Mouse (Mus musculus): Measurements from ENCODE around the gene Zfp629. TPM values are rescaled to one million over a fixed set of nuclear protein-coding genes. Genes with fewer than 3 reads are reported as not detected.

Gene Zfp629
- polyA plus RNA-seq, 1 experiment from 2014 or later, result 26.1 TPM

GRCm38 (mm10) chr7:127614511-127614890 lies 1.1 kb downstream of the Zfp629 start:
- Histone ChIP-seq H3K36me3 (peaks cover 35% of the 10 kb centered on the region), H3K9me3 (peaks cover 6% of the 10 kb centered on the region; the same call in 1 of the 2 replicates), H3K9ac (replicated peaks) (peak overlapping the region; percentile 95), H3K4me3 (replicated peaks) (peak overlapping the region; percentile 100), H3K27me3 (no peaks in the 10 kb centered on the region), H3K4me2 (peak overlapping the region; percentile 77), H3K4me1 (replicated peaks) (peaks cover 15% of the 10 kb centered on the region), H3K27ac (peak overlapping the region; percentile 87)
- 0 out of 2 replicates have a peak, but pooled peaks have one; percentile 2 for ATAC-seq (ENCODE audit: insufficient number of reproducible peaks, insufficient read depth, low FRiP score, low TSS enrichment, low read depth)
- WGBS, result under 1% methylated on average over 44 of the region's 44 CpGs

DNA sequence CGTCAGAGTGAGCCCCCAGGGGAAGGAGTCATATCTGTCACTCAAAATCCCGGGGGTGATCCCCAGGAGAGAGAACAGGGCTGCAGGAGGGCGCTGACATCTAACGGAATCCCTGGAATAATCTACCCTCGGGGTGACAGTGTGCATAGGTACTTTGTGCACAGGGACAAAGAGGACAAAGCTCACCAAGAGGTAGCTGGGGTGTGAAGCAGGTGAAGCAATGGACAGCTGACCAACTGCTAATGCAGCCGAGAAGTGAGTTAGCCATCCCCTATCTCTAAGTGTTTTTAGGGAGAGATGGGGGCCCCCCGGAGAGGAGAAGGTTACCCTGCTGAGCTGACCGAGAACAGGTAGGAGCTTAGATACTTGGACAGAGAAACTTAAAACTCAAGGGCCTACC lies 1.5 kb downstream of the Zfp629 start:
- Histone ChIP-seq H3K36me3 (peaks cover 39% of the 10 kb centered on the region), H3K4me3 (replicated peaks) (peak overlapping the region; percentile 100), H3K4me1 (replicated peaks) (peaks cover 15% of the 10 kb centered on the region), H3K9ac (replicated peaks) (peak overlapping the region; percentile 95), H3K27me3 (no peaks in the 10 kb centered on the region), H3K27ac (peak overlapping the region; percentile 87), H3K9me3 (peaks cover 6% of the 10 kb centered on the region; the same call in 1 of the 2 replicates), H3K4me2 (peak overlapping the region; percentile 77)
- ATAC-seq (ENCODE audit: insufficient number of reproducible peaks, insufficient read depth, low FRiP score, low TSS enrichment, low read depth), result no peak
- WGBS, result 25% methylated on average over 8 of the region's 8 CpGs

GRCm38 (mm10) chr7:127613501-127613900 lies 2.1 kb downstream of the Zfp629 start:
- Histone ChIP-seq H3K4me3 (replicated peaks) (peak overlapping the region; percentile 100), H3K27ac (0 out of 2 replicates have a peak overlapping the region, but pooled peaks have one; percentile 4), H3K4me1 (replicated peaks) (peaks cover 15% of the 10 kb centered on the region), H3K9ac (replicated peaks) (peak overlapping the region; percentile 95; the same call in 1 of the 2 replicates), H3K36me3 (peaks cover 45% of the 10 kb centered on the region), H3K27me3 (no peaks in the 10 kb centered on the region), H3K9me3 (peaks cover 6% of the 10 kb centered on the region; the same call in 1 of the 2 replicates), H3K4me2 (peak overlapping the region; percentile 77)
- 86% methylated on average over 8 of the region's 8 CpGs for WGBS
- no peak for ATAC-seq (ENCODE audit: insufficient number of reproducible peaks, insufficient read depth, low FRiP score, low TSS enrichment, low read depth)

DNA sequence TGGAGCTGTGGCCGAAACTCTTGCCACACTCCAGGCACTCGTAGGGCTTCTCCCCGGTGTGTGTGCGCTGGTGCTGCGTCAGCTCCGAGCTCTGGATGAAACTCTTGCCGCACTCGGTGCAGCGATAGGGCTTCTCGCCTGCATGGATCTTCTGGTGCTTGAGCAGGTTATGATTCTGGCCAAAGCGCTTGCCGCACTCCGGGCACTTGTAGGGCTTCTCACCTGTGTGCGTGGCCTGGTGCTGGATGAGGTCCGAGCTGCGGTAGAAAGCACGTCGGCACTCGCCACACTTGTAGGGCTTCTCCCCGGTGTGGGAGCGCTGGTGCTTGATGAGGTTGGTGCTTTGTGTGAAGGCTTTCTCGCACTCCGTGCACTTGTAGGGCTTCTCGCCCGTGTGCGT lies 4.0 kb downstream of the Zfp629 start:
- Histone ChIP-seq H3K27ac (no peak overlapping the region), H3K4me1 (replicated peaks) (peaks cover 15% of the 10 kb centered on the region), H3K9me3 (peaks cover 6% of the 10 kb centered on the region; the same call in 1 of the 2 replicates), H3K27me3 (no peaks in the 10 kb centered on the region), H3K4me2 (no peak overlapping the region), H3K4me3 (replicated peaks) (no peak overlapping the region), H3K9ac (replicated peaks) (no peak overlapping the region), H3K36me3 (peaks cover 65% of the 10 kb centered on the region)
- ATAC-seq (ENCODE audit: insufficient number of reproducible peaks, insufficient read depth, low FRiP score, low TSS enrichment, low read depth), result no peak
- 97% methylated on average over 26 of the region's 26 CpGs for WGBS

DNA sequence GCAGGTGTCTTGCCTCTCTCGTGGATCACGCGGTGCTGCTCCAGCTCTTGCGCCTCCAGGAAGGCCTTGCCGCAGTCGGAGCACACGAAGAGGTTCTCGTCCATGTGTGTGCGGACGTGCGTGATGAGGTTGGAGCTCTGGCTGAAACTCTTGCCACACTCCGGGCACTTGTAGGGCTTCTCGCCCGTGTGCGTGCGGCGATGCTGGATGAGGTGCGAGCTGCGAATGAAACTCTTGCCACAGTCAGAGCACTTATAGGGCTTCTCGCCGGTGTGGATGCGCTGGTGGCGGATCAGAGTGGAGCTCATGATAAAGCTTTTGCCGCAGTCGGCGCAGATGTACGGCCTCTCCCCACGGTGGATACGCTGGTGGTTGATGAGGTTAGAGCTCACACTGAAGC lies 4.6 kb downstream of the Zfp629 start:
- no peak for ATAC-seq (ENCODE audit: insufficient number of reproducible peaks, insufficient read depth, low FRiP score, low TSS enrichment, low read depth)
- no peak overlapping the region for H3K4me3 ChIP-seq (replicated peaks)
- H3K4me2 ChIP-seq, result no peak overlapping the region
- H3K9me3 ChIP-seq, result peaks cover 6% of the 10 kb centered on the region; the same call in 1 of the 2 replicates
- peaks cover 15% of the 10 kb centered on the region for H3K4me1 ChIP-seq (replicated peaks)
- H3K9ac ChIP-seq (replicated peaks), result no peak overlapping the region
- H3K27ac ChIP-seq, result no peak overlapping the region
- WGBS, result 96% methylated on average over 29 of the region's 29 CpGs
- H3K27me3 ChIP-seq, result no peaks in the 10 kb centered on the region
- H3K36me3 ChIP-seq, result peaks cover 70% of the 10 kb centered on the region

DNA sequence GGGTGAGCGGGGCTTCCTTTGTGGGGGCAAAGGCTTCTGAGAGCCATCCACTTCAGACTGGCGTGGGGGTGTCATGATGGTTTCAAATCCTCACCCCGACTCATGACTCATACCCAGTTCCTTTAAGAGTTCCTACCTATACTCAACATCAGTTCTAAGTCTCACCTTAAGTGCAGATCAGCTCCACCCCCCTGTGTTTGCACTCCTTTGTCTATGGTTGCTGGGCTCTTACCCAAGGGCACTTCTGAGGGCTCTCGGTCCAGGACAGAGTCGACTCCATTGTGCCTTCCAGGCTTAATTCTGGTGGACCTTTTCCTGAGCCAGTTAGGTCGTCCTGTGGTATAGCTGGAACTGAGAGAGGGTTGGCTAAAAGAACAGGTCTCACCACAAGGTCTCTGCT lies 8.4 kb downstream of the Zfp629 start:
- H3K27me3 ChIP-seq, result no peaks in the 10 kb centered on the region
- H3K4me1 ChIP-seq (replicated peaks), result no peaks in the 10 kb centered on the region
- H3K4me2 ChIP-seq, result no peak overlapping the region
- 92% methylated on average over 6 of the region's 6 CpGs for WGBS
- peaks cover 95% of the 10 kb centered on the region for H3K36me3 ChIP-seq
- no peak for ATAC-seq (ENCODE audit: insufficient number of reproducible peaks, insufficient read depth, low FRiP score, low TSS enrichment, low read depth)
- no peak overlapping the region for H3K27ac ChIP-seq
- H3K9me3 ChIP-seq, result peaks cover 6% of the 10 kb centered on the region; the same call in 1 of the 2 replicates
- H3K9ac ChIP-seq (replicated peaks), result no peak overlapping the region
- no peak overlapping the region for H3K4me3 ChIP-seq (replicated peaks)

- no peak overlapping the region for H3K4me3 ChIP-seq (replicated peaks)
- no peak overlapping the region for H3K9ac ChIP-seq (replicated peaks)
- H3K9me3 ChIP-seq, result no peaks in the 10 kb centered on the region
- WGBS, result 88% methylated on average over 10 of the region's 10 CpGs
- no peaks in the 10 kb centered on the region for H3K27me3 ChIP-seq
- no peak overlapping the region for H3K4me2 ChIP-seq
- H3K4me1 ChIP-seq (replicated peaks), result no peaks in the 10 kb centered on the region
- no peak overlapping the region for H3K27ac ChIP-seq
- no peak for ATAC-seq (ENCODE audit: insufficient number of reproducible peaks, insufficient read depth, low FRiP score, low TSS enrichment, low read depth)
- H3K36me3 ChIP-seq, result peaks cover 95% of the 10 kb centered on the region
These were observed 11.3 kb downstream of the Zfp629 start for GRCm38 (mm10) chr7:127604256-127604655.

GRCm38 (mm10) chr7:127602903-127603302 lies 12.7 kb downstream of the Zfp629 start:
- no peak overlapping the region for H3K27ac ChIP-seq
- no peak for ATAC-seq (ENCODE audit: insufficient number of reproducible peaks, insufficient read depth, low FRiP score, low TSS enrichment, low read depth)
- H3K9me3 ChIP-seq, result no peaks in the 10 kb centered on the region
- no peak overlapping the region for H3K9ac ChIP-seq (replicated peaks)
- 95% methylated on average over 2 of the region's 2 CpGs for WGBS
- no peaks in the 10 kb centered on the region for H3K27me3 ChIP-seq
- H3K4me3 ChIP-seq (replicated peaks), result no peak overlapping the region
- no peak overlapping the region for H3K4me2 ChIP-seq
- no peaks in the 10 kb centered on the region for H3K4me1 ChIP-seq (replicated peaks)
- peaks cover 95% of the 10 kb centered on the region for H3K36me3 ChIP-seq

DNA sequence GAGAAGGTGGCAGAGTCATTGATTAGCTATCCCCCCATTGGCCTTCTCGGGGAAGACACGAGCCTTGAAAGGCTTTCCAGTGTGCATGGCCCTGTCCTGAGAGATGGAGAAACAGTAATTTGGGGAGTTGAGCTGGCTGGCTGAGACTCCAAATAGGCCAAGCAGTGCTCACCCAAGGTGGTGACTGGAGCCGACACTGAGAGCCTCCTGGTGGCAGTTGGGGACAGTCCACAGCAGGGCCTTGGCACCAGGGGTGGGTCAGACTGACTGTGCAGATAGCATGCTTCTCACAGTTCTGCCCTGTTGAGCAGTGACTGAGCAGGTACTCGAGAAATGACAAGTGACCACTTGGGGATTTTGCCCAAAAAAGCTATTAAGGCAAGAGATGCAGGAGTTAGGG lies 13.9 kb downstream of the Zfp629 start:
- WGBS, result 89% methylated on average over 4 of the region's 4 CpGs
- Histone ChIP-seq H3K36me3 (peaks cover 95% of the 10 kb centered on the region), H3K27ac (no peak overlapping the region), H3K4me1 (replicated peaks) (no peaks in the 10 kb centered on the region), H3K9me3 (no peaks in the 10 kb centered on the region), H3K4me2 (no peak overlapping the region), H3K9ac (replicated peaks) (no peak overlapping the region), H3K27me3 (no peaks in the 10 kb centered on the region), H3K4me3 (replicated peaks) (no peak overlapping the region)
- no peak for ATAC-seq (ENCODE audit: insufficient number of reproducible peaks, insufficient read depth, low FRiP score, low TSS enrichment, low read depth)

- no peak for ATAC-seq (ENCODE audit: insufficient number of reproducible peaks, insufficient read depth, low FRiP score, low TSS enrichment, low read depth)
- WGBS, result 96% methylated on average over 7 of the region's 7 CpGs
- Histone ChIP-seq H3K4me1 (replicated peaks) (no peaks in the 10 kb centered on the region), H3K4me2 (no peak overlapping the region), H3K36me3 (peaks cover 95% of the 10 kb centered on the region), H3K27me3 (no peaks in the 10 kb centered on the region), H3K9ac (replicated peaks) (no peak overlapping the region), H3K9me3 (no peaks in the 10 kb centered on the region), H3K27ac (no peak overlapping the region), H3K4me3 (replicated peaks) (no peak overlapping the region)
These were observed 15.0 kb downstream of the Zfp629 start for GRCm38 (mm10) chr7:127600612-127601011.

DNA sequence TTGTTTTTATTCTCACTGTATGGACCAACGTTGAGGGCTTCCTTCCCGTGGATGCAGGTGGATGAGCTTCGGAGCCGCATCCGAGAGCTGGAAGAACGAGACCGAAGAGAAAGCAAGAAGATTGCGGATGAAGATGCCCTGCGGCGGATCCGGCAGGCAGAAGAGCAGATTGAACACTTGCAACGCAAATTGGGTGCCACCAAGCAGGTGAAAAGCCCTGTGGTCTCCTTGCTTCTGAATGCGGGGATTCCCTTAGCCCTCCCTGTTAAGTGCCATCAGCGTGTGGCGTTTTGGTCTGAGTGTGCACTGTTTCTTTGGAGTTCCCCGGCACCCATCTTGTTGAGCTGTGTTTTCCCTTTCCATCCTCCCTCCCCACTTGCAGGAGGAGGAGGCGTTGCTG lies 18.9 kb downstream of the Zfp629 start:
- Histone ChIP-seq H3K9ac (replicated peaks) (no peak overlapping the region), H3K36me3 (peaks cover 99% of the 10 kb centered on the region), H3K27ac (no peak overlapping the region), H3K4me1 (replicated peaks) (no peaks in the 10 kb centered on the region), H3K4me3 (replicated peaks) (no peak overlapping the region), H3K4me2 (no peak overlapping the region), H3K9me3 (no peaks in the 10 kb centered on the region), H3K27me3 (no peaks in the 10 kb centered on the region)
- no peak for ATAC-seq (ENCODE audit: insufficient number of reproducible peaks, insufficient read depth, low FRiP score, low TSS enrichment, low read depth)
- WGBS, result 94% methylated on average over 17 of the region's 17 CpGs

DNA sequence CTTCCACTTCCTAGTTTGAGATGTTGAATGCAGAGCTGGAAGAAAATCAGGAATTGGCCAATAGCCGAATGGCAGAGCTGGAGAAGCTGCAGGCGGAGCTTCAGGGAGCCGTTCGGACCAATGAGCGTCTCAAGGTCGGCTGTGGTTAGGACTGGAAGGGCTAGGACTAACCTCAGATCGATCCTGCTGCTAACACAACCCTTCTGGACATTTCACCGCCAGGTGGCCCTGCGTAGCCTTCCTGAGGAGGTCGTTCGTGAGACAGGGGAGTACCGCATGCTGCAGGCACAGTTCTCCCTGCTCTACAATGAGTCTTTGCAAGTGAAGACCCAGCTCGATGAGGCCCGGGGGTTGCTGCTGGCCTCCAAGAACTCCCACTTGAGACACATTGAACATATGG lies 23.0 kb downstream of the Zfp629 start:
- 91% methylated on average over 14 of the region's 14 CpGs for WGBS
- peaks cover 9% of the 10 kb centered on the region for H3K4me1 ChIP-seq (replicated peaks)

More for the DNA sequence above, 23.0 kb downstream of the Zfp629 start:
- H3K27me3 ChIP-seq, result no peaks in the 10 kb centered on the region
- no peak overlapping the region for H3K9ac ChIP-seq (replicated peaks)
- H3K4me3 ChIP-seq (replicated peaks), result no peak overlapping the region
- peaks cover 79% of the 10 kb centered on the region for H3K36me3 ChIP-seq
- H3K9me3 ChIP-seq, result no peaks in the 10 kb centered on the region
- no peak overlapping the region for H3K27ac ChIP-seq
- H3K4me2 ChIP-seq, result no peak overlapping the region
- no peak for ATAC-seq (ENCODE audit: insufficient number of reproducible peaks, insufficient read depth, low FRiP score, low TSS enrichment, low read depth)

Data from limb, embryonic 12.5 days (tissue).